Mouse (Mus musculus) cerebellum, postnatal 10 days (tissue): ENCODE data around the gene Exoc6.
"Not testable (repeated sequence)": the region's sequence is repeated elsewhere in the genome, so short reads cannot be mapped to it uniquely, and the experiment has no call there.

Experiments
- DNase-seq, 2 experiments: peaks; one replicate each; pipeline ENCODE4 v3.0.0; 2021; ENCODE audit warnings: mixed read lengths in 2 of 2

Exoc6 gene

DNA sequence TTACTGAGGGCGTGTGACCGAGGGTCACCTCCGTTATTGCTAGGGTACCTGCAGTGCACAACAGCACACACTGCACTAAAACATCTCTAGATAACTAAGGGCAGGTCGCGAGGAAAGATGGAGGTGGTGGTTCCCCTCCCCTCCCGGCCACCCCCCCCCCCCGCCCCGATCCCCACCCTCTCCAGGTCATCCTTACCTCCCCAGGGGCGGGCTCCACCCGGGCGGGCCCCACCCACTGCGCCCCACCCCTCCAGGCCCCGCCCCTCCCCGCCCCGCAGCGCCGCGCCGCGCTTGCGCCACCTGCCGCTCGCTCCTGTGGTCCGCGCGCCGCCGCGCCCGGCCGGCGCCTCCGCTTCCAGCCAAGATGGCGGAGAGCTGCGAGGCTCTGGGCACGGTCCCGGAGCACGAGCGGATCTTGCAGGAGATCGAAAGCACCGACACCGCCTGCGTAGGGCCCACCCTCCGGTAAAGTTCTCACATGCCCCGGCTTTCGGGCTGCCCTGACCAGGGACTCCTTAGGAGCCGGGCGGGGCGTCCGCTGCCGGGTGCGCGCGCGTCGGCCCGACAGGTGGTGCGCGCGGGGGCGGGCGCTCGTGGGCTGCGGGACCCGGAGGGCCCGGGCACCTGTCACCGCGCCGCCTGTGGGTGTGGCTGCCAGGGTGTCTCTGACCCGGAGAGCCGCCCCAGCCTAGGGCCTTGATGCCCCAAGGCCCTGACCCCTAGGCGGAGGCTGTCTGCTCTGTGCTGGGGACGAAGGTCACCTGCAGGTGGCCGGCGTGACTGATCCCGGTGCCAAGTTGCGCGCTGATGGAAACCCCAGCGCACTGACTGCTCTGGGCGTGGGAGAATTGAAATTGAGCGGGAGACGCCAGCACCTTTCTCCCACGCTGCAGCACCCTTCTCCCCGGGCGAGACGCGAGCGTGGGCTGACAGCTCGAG is at the start of gene Exoc6:
Gene Exoc6 (plus strand): TSS at position 318 of the 939 bp plus-strand sequence.
- DNase-seq, result peak; percentile 84 to 87

DNA sequence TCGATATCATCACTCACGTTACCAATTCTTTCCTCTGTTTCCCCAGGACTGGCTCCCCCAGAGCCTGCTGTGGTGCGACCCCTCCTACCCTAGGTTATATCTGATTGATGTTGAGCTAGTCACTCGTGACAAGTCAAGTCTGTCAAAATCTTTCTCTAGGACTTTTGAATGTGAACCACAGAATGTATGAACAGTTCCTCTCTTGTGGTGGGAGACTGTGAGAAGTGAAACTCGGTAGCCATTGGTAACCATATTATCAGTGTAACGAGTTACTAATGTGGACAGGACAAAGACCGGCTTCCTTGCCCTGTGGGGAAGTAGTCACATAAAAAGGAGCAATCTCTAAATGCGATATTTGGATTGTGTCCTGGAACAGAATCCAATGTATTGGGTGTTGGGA is 47.2 kb upstream of the Exoc6 start:
- DNase-seq, result no peak

DNA sequence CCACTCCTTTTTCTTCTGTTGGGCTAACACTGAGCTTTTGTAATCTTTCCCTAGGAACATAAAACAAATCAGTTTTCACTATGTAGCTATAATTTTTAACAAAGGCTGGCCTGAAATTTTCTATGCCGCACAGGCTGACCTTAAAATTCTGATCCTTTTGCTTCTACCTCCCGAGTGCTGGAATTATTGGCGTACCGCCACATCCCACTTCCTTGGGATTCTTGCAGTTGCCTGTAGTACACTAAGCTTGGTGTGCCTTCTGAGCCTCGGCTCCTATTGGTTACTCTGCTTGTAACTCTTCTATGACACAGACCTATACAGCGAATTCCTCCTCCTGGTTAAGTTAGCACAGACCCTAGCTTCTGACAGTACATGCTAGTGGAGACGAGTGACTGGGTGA is 44.2 kb upstream of the Exoc6 start:
- no peak for DNase-seq

DNA sequence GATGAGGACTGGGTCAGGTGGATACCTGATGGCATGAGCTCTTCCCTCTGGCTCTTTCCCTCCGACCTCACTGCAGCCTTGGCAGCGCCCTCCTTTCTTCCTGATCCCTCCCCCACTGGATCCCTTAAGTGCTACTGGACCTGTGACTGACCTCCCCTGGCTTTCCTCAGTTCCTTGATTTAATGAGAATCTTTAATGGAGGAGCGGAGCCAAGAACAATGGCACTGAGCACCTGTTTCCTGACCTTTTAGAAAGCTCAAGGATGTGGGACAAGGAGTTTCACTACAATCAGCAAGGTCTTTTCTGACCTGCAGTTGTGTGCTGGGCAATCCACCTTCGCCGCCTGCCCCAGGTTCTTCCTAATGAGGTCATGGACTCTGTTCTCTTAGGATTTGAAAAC is 43.6 kb upstream of the Exoc6 start:
- no peak for DNase-seq

DNA sequence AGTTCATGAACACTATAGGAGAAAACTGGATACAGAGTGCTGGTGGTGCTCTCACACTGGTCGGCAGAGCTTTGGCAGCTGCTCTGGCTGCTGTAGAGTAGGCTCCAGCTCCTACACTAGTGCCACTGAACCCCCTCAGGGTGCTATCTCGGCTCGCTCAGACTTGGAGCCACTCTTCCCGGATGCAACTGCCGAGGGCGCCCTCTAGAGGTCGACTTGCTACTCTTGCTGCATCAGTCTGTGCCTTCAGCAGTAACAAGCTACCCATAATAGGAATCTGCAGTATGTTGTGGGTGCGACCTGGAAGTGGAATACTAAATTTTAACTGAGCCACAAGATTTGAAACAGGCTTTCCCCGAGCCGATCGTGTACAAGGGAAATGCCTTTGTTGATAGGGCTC is 40.5 kb upstream of the Exoc6 start:
- DNase-seq, result peak; percentile 75 to 79

DNA sequence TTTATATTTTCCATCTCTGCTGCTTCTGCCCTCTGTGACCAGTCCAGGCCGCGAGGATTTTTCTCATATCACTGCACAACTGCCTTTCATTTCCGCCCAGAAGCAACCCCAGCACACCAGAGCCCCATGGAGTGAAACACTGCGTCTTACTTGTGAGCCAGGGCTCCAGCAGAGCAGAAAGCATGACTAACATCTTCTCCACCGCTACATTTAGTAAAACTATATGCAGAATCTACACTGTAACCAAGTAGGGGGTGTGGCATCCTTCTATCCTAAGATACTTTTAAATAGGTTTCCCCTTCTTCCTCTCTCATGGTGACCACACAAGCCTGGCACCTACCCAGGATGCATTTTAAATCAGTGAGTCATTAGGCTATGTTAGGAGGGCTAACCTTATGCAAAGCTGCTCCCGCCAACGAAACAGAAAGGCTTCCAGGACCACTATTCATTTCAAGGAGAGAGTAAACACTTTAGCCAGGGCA is 35.4 kb upstream of the Exoc6 start:
- no peak for DNase-seq

DNA sequence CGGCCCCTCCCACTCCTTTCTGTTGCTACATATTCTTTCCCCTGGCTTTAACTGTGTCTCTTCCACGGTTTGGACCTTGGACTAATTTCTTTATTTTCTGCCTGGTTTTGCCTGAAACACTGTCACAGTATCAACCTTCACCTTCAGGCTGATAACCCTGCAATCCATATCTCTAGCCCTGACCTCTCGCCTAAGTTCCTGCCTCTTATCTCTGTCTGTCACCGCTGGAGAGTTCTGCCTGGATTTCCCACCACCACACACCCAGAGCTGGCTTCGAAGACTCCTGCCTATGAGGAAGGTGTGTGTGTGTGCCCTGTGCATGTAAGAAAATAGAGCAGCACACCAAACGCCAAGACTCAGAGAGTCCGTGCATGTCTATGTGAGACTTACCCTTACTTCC is 32.8 kb upstream of the Exoc6 start:
- no peak for DNase-seq

DNA sequence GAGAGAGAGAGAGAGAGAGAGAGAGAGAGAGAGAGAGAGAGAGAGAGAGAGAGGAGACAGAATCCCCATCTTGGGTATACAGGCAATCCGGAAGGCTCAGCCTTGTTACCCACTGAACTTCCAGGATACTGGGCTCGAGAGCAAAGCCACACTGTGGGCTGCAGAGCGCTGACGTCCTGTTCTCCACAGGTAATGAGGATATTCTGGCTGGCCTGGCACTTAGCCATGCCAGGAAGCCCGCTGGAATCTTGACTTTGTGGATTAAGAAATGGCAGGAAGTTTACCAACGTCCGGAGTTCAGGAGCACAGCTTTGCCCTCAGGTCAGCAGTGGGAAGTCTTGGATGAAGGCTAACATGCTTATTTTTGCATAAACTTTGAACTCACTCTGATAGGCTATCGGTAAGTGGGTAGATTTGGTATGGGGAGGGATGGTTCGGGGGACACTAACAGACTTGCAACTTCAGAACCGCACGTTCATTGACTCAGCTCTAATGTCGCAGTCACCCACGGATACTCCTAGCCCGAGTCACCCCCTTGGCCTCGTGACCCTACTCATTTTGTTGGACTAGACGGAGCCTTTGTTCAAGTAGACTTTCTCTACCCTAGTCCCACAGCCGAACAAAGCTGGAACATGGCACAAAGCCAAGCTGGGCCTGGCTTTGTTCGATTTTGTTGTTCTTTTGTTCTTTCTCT is 29.3 kb upstream of the Exoc6 start:
- no peak for DNase-seq

DNA sequence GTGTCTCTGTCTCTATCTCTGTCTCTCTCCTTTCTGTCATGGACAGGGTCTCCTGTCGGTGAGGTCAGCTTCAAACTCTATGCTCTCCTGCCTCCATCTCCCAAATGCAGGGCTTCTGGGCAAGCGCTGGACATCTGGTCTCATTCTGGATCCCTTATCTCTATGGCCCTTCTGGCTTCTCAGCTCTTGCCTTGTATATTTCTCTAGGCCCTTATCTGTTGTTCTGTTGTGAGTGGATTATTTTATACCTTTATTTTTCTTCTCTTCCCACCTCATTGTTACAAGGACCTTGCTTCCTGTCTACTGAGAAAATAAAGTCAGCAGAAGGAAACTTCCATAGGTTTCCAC is 28.8 kb upstream of the Exoc6 start:
- no peak for DNase-seq

DNA sequence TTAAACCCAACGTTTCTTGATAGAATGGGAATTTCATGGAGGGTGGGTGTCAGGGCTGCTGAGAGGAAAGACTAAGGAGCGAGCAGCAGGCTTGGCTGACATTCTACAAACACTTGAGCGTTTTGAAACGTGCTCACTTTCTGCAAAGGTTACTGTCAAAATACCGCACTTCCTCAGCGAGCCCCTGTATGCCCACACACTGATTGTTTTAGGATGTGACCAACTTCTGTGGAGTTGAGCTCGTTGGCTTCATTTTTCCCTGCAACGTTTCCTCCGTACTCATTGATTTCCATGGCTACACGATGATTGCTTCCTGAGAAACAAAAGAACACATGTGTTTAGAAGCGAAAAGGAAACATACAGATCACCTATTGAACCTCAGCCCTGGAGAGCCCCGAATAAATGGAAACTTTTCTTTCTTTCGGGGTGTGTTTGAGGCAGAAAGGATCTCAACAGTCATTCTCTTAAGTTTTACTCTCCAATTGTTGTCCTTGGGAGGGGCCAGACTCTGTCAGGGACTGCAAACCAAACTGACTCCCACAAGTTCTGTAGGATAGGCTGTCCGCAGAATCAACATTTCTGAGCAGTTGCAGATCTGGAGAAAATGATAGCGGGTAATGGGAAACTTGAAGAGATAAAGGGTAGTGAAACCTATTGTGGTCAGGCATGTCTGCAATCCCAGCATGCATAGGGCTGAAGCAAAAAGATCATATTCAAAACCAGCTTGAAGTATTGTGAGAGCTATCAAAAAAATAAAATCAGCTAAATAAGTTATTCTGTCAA is 26.7 kb upstream of the Exoc6 start:
- DNase-seq, result no peak

DNA sequence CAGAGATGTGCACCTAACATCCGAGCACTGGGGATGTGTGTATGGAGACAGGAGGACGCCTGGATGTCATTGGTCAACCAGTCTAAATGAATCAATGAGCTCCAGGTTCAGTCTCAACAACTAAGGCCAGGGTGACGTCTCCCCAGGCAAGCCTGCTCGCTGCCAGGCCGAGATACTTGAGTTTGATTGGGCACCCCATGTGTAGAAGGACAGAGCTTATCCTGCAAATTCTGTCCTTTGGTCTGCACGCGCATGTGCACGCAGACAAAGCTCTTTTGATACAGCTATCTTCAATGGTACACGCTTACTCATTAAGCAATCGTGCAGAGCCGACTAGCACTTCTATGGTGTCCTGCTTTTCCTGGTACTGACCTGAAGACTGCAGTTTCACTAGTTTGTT is 24.3 kb upstream of the Exoc6 start:
- DNase-seq, result no peak

DNA sequence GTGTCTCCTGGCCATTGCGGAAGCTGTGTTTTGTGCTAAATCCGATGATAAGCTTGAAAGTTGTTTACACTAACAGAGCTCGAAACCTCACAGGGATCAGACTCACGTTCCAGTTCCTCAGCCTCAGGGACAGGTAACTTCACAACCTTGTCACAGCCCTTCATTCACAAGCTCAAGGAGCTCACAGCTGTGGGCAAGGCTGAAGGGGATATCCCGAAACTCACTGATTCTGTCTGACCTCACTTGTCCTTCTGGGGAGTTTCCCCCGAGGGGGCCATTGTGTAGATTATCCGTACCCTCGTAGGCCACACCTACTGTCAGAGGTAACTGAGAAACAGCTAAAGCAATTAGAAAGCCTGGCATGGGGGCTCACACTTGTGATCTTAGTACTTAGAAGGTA is 23.4 kb upstream of the Exoc6 start:
- no peak for DNase-seq

DNA sequence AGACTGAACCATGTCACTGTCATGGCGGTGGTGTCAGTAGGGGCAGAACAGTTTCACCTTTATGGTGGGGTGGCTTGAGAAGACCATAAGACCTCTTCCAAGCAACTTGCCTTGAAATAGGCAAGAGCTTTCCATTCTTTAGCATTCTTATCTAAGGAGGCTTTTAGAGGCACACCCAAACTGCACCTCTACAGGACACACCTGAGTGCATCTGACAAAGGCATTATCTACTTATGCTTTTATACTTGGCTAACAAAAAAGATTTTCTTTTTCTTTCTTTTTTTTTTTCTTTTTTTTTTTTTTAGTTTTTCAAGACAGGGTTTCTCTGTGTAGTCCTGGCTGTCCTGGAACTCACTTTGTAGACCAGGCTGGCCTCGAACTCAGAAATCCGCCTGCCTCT is 22.5 kb upstream of the Exoc6 start:
- DNase-seq, result not testable (repeated sequence)

DNA sequence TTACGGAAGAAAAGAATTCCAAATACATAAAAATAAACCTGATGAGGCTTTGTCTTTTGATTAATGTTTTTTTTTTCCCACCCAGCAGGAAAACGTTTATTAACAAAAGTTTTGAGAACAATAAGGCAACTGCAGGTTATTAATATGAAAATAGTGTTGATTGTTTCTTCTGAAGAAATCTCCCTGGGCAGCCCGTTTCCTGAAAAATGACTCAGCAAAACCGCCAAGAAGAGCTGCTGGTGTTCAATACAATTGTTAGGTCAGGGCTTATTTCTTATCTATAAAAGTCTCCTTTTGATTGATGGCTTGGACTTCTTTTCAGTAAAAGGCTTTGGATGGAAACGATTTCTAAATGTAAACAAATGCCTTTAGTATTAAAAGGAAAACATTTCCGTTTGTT is 21.6 kb upstream of the Exoc6 start:
- no peak for DNase-seq

DNA sequence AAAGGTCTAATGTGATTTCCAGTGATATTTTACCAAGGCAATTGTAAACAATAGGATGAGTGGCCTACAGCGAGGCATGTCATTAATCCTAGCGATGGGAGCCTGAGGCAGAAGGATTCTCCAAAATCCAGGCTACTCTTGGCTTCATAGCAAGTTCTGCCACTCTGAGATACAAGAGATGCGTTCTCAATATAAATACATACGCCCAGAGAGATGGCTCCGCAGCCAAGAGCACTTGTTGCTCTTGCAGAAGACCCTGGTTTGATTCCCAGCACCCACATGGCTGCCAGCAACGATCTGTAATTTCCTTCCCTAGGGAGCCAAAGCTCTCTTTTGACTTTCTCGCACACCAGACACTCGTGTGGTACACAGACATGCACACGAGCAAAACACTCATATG is 20.9 kb upstream of the Exoc6 start:
- DNase-seq, result no peak

DNA sequence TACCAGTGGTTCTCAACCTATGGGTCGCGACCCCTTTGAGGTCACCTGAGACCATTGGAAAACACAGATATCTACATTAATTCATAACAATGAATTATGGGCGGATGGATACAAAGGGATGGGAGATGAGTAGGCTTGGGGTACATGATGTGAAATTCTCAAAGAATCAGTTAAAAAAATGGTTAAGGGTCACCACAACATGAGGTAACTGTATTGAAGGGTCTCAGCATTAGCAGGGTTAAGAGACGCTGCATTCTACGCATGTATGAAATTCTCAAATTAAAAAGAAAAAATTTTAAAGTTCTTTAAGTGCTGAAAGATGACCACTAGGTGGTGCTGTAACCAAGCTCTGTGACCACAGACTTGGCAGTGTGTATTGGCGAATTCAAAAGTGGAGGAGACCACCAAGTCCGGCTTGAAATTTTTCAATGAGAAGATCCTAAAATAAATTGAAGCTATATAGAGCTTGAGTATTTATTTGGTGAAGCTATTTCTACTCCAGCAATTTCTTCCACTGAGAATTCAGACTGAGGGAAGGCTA is 20.2 kb upstream of the Exoc6 start:
- peak; percentile 74 to 86 for DNase-seq

DNA sequence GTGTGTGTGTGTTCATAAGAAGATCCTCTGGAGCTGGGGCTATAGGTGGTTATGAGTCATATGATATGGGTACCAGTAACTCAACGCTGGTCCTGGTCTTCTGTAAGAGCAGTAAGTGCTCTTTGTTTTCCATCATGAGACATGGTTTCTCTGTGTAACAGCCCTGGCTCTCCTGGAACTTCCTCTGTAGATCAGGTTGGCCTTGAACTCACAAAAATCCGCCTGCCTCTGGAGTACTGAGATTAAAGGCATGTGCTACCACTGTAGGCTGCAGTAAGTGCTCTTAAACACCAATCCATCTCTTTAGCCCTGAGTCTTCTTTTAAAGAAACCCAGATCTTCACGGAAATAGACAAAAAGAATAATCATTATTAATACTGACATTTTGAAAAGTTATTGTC is 19.6 kb upstream of the Exoc6 start:
- DNase-seq, result no peak

DNA sequence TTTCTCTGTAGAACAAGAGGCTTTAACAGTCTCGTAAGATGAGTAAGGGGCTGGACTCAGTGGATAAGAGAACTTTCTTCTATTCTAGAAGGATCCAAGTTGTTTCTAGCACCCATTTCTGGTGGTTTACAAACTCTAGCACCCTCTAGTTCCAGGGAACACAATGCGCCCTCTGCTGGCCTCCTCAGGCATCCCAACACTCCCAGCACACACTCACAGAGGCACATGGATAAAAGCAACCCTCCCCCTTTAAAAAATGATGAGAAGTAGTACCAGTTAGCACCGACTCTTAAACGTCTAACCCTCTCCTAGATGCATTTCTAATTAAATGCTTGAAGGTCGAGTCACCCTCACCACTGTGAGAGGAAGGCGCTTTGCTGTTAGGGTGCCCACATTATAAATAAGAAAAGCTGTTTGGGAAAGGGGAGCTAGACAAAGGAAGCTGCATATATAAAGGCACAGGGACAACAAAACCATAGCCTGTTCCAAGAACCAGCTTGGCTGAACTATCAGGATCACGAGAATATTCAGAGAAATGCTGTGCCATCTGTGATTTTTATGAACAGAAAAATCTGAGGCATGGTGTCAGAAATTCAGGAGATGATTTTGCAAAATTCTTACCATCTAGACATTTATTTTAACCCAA is 18.9 kb upstream of the Exoc6 start:
- peak; percentile 29 to 42 for DNase-seq

DNA sequence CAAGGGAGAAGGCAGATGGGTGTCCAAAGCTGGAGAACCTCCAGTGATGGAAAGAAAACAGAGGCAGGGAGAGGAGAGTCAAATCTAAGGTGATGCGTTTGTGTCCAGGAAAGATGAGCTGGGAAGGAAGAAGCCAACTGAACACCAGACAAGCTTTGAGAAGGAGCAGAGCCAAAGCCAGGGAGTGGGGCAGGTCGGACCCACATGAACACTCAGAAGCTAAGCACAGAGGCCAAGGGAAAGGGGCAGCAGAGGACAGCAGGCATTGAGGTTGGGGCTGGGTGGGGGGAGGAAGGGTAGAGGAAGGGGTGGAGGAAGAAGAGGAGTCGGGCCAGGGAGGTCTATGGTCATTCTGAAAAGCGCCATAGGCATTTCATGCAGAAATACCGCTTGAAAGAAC is 17.0 kb upstream of the Exoc6 start:
- DNase-seq, result no peak

DNA sequence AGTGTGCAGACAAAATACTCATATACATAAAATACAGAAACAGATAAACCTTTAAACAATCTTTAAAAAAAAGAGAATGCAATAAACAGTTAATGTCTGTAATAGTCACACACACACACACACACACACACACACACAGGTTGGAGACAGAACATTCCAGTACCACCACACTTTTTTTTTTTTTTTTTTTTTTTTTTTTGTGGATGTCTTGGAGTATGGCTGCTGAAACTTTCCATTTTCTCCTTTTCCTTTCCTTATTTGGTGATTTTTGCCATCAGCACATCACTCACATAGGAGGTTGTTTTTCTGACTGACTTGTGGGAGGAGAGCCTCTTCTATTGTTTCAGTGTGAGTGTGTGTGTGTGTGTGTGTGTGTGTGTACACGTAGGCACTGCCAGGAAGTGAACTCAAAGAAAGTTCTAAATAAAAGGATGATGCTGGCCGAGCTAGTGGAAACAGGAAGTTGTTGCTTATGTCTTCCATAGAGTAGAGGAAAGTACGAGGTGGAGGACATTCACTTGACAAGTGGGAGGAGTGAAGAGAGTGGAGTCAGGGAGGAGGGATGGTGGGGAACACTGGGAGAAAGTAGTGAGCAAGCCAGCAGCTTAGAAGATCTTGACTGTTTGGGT is 15.4 kb upstream of the Exoc6 start:
- no peak for DNase-seq

DNA sequence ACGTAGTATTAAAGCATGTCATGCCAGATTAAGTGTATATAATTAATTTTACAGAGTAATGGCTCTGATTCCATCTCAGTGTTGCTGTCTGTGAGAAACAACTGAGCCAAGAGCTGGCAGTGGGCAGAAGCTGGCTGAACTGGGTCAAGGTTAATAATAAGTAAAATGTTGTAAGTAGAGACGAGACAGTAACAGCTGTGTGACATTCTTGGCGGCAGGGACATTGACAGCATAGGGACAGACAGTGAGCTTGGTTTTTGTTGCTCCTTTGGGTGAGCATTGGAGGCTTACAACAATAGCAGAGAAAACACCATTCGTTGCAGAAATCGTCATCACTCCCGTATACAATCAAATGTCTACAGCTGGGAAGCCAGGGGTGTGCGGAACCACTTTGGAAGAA is 13.8 kb upstream of the Exoc6 start:
- DNase-seq, result no peak

DNA sequence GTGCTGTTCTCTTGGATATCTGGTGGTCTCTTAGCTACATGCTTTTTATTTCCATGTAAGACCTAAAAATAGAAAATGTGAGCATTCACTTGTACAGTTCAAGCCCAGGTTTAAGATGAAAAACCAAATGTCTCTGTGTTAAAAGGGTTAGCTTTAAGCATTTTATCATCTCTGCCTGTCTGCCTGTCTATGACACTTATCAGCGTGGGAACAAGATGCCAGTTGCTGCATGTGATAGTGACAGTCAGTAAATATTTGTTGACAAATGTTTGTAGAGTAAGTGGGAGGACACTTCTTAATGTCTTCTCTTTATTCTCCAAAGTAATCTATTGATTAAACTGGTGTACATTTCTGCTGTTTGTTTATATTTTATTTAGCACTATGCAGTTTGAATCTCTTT is 12.5 kb upstream of the Exoc6 start:
- no peak for DNase-seq
